Mouse (Mus musculus): ENCODE data around the gene Elovl2.
"Not testable (repeated sequence)": the region's sequence is repeated elsewhere in the genome, so short reads cannot be mapped to it uniquely, and the experiment has no call there.

Gene Elovl2

DNA sequence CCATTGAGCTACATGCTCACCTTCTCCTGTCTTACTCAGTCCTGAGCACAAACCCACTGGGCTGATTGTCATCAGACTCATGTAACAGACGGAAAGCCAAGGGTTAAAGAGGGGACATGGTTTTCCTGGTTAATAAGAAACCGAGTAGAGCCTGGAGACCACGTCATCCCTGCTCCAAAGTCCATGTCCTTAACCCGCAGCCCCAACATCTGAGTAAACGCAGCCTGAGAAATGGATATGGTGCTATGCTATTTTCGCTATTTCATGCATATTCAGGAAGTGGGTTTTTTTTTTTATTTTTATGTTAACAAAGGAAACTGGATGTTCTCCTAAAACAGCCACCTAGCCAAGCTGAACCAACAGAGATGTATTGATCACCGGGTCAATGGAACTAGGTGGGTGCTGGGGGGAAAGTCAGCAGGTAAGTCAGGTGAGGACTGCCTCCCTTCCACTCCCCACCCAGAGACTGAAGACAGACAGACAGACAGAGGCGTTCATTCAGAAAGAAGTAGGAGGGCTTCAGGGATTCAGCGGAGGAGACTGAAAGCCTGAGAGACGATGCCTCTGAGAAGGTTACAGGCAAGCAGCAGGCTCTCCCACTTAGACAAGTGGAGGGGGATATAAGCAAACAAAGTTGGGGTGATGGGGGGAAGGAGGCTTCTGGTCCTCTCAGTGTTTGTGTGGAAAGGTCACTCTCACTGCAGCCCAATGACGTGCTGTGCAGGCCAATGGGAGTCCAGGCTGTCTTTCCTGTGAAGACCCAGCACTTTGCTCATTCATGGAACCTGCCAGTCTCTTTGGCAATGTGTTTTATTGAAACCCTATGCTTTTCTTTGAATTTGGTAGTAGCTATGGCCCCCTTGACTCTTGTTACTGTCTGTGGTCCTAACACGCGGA, 15.9 kb upstream of the Elovl2 start:
- in situ Hi-C loops (cut with MboI; ENCODE audit: low sequenced_read_pairs) = loop anchor here (10.0 to 25.0 kb wide), 2 partner anchors 99 to 391 kb away; no protein-coding TSS in a partner anchor

DNA sequence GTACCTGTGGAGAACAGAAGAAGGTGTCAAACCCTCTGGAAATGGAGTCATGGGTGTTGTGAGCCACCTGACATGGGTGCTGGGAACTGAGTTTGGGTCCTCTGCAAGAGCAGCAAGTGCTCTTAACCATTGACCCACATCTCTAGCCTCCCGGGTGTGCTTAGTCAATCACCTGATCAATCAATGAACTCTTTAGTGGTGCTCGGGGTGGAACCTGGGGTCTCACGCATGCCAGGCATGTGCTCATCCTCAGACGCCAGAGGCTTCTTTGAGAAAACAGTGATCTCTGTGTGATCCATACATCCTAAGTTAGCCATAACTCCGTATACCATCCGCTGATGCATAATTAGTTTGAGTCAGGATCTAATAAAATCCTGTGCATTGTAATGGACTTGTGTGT, 15.0 kb upstream of the Elovl2 start:
- in situ Hi-C loops (cut with MboI; ENCODE audit: low sequenced_read_pairs) = loop anchor here (10.0 to 25.0 kb wide), 2 partner anchors 98 to 390 kb away; no protein-coding TSS in a partner anchor

DNA sequence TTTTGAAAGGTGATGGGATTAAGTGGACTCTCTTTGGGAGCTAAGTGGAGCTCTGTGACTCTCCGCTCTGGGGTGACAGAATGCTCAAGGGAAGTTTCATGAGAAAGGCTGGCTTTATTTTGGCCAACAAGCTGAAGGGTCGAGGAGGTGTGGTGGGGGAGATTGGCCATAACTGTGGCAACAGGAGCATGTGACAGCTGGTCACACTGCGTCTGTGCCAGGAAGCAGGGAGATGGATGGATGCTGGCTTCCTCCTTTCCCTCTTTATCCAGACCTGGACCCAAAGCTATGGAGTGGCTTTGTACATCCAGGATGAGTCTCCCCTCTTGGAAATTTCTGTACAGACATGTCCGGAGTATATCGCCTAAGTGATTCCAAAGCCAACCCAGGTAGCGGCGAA, 13.0 kb upstream of the Elovl2 start:
- in situ Hi-C loops (cut with MboI; ENCODE audit: low sequenced_read_pairs) = loop anchor here (10.0 to 25.0 kb wide), 2 partner anchors 96 to 388 kb away; no protein-coding TSS in a partner anchor

DNA sequence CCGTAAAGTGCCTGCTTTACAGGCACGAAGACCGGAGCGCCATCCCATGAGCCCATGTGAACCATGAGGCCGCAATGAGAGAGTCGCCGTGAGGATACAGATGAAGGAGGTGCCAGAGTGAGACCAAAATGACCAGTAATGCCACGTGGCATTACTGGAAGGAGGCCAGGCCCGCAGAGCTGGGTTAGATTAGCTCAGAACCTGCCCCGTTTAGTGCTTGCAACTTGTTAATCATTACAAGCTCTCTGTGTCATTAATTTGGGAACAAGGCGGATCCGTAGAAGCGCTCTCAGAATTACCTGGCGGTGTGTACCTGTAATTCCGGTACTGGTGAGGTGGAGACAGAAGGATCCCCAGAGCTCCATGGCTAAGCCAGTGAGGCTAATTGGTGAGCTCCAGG, 12.0 kb upstream of the Elovl2 start:
- in situ Hi-C loops (cut with MboI; ENCODE audit: low sequenced_read_pairs) = loop anchor here (10.0 to 25.0 kb wide), 2 partner anchors 95 to 387 kb away; no protein-coding TSS in a partner anchor

DNA sequence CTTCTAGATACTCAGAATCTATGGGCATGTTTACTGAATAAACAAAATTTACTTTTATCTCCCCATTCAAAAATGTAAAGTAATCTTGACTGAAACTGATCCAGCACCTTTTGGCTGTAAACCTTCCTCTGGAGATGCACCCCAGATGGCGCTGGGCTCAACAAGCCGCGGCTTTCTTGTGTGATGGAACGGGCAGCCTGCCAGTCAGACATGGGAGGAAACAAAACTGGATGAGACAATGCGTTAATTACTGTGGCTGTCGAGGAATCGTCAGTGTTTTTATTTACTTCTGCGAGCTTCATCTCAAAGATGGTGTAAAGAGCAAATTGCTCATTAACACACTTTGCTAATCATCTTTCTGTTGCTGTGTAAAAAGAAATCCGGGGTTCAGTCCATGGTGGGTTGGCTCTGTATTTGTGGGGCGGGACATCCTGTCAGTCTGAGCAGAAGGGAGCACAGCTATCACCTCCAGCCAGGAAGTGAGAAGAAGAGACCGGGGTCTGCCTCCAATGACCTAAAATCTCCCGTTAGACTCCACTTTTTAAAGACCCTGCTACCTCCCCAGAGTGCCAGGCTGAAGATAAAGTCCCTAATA, 11.3 kb upstream of the Elovl2 start:
- in situ Hi-C loops (cut with MboI; ENCODE audit: low sequenced_read_pairs) = loop anchor here (10.0 to 25.0 kb wide), 2 partner anchors 94 to 387 kb away; no protein-coding TSS in a partner anchor

DNA sequence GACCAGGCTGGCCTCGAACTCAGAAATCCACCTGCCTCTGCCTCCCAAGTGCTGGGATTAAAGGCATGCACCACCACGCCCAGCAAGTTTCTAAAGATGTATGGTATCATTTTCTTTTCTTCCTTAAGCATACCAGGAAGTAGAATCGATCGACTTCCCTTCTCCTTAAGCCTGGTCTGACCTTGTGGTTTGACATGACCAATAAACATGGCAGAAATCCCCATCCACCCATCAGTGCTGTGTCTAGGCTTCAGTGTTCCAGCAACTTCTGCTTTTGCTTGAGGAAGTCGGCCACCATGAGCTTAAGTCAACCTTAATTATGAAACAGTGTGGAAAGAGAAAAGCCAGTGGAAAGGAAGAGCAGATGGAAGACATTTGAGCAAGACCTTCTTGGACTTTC, 10.1 kb upstream of the Elovl2 start:
- in situ Hi-C loops (cut with MboI; ENCODE audit: low sequenced_read_pairs) = loop anchor here (10.0 to 25.0 kb wide), 2 partner anchors 93 to 385 kb away; no protein-coding TSS in a partner anchor

DNA sequence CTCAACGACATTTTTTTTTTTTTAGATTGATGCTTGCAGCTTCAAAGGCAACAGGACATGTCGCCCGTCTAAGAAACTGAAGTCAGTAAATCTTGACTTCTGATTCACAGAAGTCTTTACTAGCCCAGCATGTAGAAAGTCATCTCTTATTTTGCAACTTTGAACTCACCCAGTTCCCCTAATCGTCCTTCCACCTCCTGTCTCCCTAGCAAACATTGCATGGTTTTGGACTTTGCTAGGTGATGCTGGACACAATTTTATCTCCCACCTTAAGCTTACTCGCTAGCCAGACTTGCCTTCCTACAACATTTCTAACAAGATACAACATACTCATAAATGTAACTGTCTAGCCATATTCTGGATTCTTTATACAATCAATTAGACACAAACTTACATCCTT, 7.9 kb upstream of the Elovl2 start:
- in situ Hi-C loops (cut with MboI; ENCODE audit: low sequenced_read_pairs) = loop anchor here (25.0 kb wide), 1 partner anchor 91 kb away; no protein-coding TSS in a partner anchor

DNA sequence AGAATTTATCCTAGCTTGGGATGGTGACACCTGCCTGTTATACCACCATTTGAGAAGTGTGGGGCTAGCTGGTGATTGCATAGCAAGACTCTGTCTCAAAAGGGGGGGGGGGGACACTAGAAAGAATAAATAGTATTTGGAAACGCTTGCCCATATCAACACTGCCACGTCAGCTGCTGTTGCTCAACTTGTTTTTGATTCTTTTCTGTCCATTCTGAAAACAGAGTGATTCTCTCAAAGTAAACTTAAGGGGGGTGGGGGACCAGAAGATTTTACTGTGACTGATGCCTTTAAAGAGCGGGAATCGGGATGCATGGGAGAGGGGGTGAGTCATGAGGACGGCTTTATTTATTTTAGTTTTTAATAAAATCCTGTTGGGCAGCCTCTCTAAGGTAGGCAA, 6.3 kb upstream of the Elovl2 start:
- in situ Hi-C loops (cut with MboI; ENCODE audit: low sequenced_read_pairs) = loop anchor here (25.0 kb wide), 1 partner anchor 89 kb away; no protein-coding TSS in a partner anchor

DNA sequence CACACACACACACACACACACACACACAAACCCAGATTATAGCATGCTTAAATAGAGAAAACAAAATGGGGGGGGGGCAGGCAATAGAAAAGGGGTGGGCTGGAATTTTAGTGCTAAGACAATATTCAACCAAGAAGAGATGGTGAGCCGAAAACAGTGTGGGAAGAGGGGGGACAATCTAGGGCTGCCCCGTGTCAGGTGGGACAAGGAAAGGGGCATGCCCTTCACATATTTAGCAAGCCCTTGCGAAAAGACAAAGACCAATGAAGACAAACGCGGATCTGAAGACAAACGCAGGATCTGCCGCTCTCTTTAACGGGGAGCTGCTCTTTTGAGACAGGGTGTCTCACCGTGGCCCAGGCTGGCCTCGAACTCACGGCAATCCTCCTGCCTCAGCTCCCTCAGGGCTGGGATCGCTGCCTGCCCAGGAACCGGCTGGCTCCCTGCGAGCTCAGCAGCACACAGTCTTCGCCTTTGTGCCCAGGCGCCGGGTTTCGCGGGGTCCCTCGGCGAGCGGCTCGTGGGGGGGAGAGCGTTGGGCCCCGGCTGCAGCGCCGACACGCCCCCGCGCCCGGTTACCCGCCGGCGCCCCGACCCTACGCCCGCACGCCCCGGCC, 410 bp downstream of the Elovl2 start:
- in situ Hi-C loops (cut with MboI; ENCODE audit: low sequenced_read_pairs) = no loop called here

DNA sequence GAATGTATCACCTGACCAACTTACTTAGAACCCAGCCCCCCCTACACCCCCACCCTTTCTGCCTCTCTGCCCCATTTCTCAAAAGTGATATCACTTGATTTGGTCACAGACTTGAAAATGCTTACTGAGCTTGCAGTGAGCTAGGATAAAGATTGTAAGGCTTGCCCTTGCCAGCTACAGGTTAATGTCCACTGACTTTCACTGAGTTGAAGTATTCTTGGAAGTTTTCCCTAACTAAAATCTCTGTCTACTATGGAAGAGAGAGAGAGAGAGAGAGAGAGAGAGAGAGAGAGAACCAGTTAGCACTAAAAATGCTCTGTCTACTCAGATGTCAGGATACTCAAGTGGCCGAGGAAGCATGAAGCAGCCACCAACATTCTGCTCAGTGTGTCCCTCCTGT, 1.1 kb downstream of the Elovl2 start:
- in situ Hi-C loops (cut with MboI; ENCODE audit: low sequenced_read_pairs) = no loop called here

DNA sequence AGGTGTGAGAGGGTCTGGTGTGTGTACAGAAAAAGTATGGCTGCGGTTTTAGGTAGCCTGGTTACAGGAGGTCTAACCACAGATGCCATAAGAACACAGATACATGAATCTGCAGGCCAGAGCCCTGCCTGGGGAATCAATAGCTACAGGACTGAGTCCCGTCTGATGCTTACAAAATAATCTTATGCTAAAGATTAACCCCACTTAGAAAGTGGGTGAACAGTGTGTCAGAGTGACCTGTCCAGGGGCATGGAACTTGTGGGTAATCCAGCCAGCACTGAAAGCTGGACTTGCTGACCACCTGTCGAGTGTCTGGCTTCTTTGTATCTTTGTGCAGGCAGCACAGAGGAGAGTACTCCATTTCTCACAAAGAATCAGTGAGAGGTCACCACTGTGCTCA, 4.0 kb downstream of the Elovl2 start:
- in situ Hi-C loops (cut with MboI; ENCODE audit: low sequenced_read_pairs) = no loop called here

DNA sequence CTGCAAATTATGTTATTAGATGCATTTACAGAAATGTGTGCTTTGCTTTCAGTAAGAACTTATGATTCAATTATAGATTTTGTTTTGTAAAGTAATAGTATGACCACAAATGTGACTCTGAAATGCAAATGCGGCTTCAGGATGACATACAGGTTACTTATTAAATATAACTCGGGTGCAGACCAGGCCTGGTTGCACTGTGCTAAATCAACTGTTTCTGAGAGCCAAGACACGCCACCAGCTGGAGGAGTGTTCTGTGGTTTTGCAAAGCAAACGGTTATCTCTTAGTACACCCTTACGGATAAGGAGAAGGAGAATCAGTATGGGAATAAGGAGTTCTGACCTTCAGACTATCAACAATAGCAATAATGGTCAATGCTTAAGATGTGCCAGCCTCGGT, 4.5 kb downstream of the Elovl2 start:
- in situ Hi-C loops (cut with MboI; ENCODE audit: low sequenced_read_pairs) = no loop called here

DNA sequence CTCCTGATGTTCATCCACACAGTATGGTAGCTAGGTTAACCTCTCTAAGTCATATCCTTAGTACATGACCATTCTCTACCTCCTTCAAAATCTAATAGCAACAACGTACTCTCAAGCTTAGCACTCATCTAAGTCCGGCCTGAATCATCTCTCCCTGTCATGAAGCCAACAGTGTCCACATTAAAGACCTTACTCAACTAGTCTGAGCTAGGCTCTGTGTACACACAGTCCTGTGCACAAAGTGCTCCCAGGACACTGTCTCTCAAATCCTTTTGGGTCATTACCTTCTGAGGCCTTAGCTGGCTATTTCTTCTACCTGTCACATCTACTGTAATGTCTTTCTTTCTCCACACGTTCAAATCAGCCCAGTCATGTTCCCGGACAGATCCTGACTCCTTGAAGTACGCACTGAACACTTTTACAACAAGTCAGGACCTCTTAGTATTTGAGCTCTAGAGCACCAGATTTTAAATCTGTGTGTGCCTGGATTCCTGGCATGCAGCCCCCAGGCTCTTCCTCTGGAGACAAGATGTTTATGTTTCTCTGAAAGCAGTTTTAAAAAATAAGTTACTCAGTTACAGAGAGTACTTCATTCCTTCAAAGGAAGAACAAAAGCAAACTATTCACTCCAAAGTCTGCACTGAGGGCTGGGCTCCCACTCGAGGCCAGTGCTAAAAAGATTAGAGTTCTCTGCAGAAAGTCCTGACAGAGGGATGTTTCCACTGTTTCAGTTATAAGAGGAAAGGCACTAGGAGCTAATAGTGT, 7.5 kb downstream of the Elovl2 start:
- in situ Hi-C loops (cut with MboI; ENCODE audit: low sequenced_read_pairs) = no loop called here

DNA sequence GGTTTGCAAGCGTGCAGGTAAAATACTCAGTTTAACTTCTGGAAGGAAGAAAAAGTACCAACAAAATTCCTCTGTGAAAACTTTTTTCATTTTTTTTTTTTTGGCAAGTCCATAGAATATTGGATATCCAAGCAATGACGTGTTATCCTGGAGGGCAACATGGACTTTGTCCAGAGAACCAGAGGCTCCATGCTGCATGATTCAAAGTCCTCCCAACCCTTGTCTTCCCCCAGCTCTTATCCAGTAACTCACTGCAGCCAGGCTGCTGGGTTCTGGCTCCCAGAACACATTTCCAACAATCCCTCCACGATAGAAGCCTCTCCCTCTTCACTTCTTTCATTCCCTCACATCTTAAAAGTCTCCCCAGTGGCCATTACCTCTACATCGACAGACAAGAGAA, 8.9 kb downstream of the Elovl2 start:
- in situ Hi-C loops (cut with MboI; ENCODE audit: low sequenced_read_pairs) = no loop called here

DNA sequence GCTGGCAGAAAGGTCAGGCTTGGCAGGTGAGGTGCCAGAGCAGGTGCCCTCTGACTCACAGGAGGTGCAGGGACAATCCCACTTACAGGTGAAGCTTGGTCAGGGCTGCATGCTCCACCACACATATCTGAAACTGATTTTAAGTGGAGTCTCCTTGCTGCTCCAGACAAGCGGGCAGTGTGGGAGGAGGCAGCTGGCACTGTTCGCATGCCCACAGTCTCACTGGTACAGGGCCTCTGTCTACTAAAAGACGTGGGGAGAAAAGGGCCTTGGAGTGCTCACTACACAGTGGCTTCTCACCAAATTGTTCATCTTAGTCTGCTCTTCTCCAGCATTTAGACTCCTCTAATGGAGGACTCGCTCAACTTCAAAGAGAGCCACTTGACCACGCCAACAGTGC, 14.0 kb downstream of the Elovl2 start:
- in situ Hi-C loops (cut with MboI; ENCODE audit: low sequenced_read_pairs) = no loop called here

DNA sequence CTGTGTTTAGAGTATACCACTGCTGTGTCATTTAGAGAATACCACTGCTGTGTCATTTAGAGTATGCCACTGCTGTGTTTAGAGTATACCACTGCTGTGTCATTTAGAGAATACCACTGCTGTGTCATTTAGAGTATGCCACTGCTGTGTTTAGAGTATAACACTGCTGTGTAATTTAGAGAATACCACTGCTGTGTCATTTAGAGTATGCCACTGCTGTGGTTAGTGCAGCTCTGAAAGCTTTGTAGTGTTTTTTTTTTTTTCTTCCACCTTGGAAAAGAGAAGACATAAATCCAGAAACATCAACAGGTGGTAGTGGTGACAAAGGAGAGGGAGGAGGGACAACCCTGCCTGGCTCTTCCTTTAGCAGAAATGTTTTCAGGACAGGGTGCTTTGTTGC, 14.6 kb downstream of the Elovl2 start:
- in situ Hi-C loops (cut with MboI; ENCODE audit: low sequenced_read_pairs) = not testable (repeated sequence)

DNA sequence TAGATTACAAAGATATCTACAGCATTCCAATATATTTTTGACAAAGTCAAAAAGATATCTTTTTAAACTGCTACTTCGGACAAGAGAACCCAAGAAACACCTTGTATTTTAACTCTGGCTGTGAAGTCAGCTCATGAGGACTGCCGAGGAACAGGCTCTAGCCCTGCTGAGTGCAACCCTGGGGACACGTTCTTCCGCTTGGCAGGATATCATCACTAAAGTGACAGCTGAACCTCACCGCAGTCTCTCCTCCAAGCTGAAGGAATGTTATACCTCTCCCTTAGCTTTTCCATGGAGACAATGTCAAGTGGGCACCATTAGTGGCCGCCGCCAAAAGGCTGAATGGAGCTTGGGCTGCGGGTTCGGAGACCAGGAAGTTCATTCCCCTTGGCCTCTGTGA, 16.5 kb downstream of the Elovl2 start:
- in situ Hi-C loops (cut with MboI; ENCODE audit: low sequenced_read_pairs) = no loop called here

DNA sequence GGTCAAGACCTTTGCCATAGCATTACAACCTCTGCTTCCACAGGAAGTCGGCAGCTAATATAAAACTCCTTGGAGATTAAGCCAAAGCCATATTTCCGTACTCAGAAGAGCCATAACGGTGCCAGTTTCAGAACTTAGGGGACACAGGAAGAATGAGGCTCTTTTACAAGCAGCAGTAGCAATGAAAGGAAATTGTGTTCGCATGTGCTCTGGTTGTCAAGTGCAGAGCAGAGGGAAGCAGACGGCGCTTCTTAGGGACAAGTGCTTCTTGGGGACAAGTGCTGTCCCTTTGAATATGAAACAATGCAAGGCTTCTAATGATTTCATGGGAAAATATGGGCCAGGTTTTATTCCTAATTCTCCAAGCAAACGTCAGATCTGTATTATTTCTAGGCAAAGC, 16.9 kb downstream of the Elovl2 start:
- in situ Hi-C loops (cut with MboI; ENCODE audit: low sequenced_read_pairs) = no loop called here

DNA sequence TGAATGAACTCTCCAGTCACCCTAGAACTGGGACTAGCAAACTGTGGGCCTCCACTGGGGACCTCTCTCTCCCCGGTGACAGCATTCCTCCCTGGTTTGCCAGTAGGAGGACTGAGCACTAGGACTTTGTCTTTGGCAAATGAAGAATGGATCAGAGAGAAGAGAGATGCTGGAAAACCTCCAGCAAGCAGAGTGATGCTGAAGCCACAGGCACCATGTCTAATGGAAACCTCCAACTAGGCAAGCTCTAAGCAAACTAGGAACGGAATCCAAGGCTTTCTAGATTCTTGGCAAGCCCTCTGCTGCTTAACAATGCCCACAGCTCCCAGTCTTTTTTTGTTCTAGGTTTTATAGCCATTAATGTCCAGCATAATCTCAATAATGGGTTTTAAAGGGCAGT, 19.3 kb downstream of the Elovl2 start:
- in situ Hi-C loops (cut with MboI; ENCODE audit: low sequenced_read_pairs) = no loop called here

DNA sequence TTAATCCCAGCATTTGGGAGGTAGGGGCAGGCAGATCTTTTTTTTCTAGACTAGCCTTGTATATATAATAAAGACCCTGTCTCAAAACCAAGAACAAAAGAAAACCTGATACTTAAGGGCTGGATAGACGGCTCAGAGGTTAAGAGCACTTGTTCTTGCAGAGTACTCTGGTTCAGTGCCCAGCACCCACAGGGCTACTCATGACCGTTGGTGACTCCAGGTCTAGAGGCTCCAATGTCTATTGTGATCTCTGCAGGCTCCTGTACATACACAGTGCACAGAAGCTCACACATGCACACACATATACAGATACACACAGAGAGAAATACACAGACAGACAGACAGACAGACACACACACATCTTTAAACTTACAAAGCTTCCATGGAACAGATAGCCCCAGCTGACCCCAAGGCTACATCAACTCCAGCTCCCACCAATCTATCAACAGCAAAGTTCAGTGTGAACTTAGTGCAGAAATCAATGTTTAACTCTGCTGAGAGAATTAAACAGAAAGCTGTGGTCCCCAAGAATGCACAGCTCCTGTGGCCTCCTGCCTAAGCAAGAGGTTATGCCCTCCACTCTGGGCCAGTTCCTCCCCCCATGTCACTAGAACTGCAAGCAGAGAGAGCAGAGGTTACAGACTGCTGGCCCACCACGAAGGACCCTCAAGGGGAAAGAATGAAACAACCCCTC, 24.4 kb downstream of the Elovl2 start:
- in situ Hi-C loops (cut with MboI; ENCODE audit: low sequenced_read_pairs) = no loop called here

All from CH12F3 (cell line).